18 mouse cellular contexts compared by ENCODE assay signal in genomic region chr5:22196476-22196875, GRCm38 (mm10).
A peak's percentile ranks its signal among the peaks of the same experiment; 100 is the strongest.
DNase-seq lines count a peak whose midpoint lies in the region; ATAC-seq lines count a peak whose summit lies in the region.
"Had no signal": no experiment of that assay in that cellular context is flagged by ENCODE, and none has a peak within 500 bp of the region (broad histone marks: within the 10 kb centered on the region; RNA-seq: fewer than 3 reads in every experiment).

No protein-coding gene starts in this region.

- no peaks in the 10 kb centered on the region for H3K27me3 ChIP-seq in midbrain, embryonic 13.5 days
- H3K27me3 ChIP-seq in midbrain, embryonic 10.5 days (ENCODE audit: low read depth, poor library complexity, severe bottlenecking) = no peaks in the 10 kb centered on the region
- H3K27me3 ChIP-seq in hindbrain, embryonic 14.5 days (ENCODE audit: control insufficient read depth, insufficient read depth, low read length) = no peaks in the 10 kb centered on the region
- H3K27me3 ChIP-seq: heart, embryonic 15.5 days had no signal

- H3K27ac ChIP-seq in midbrain, embryonic 13.5 days = peak overlapping the region; percentile 67; the same call in 1 of the 2 replicates
- no peak overlapping the region for H3K27ac ChIP-seq in midbrain, embryonic 10.5 days (replicated peaks)
- no peak overlapping the region for H3K27ac ChIP-seq in hindbrain, embryonic 14.5 days
- H3K27ac ChIP-seq: heart, embryonic 15.5 days; limb, embryonic 10.5 days had no signal

- no peak overlapping the region for H3K9ac ChIP-seq in midbrain, embryonic 13.5 days (replicated peaks)
- H3K9ac ChIP-seq in hindbrain, embryonic 14.5 days = no peak overlapping the region
- H3K9ac ChIP-seq: heart, embryonic 15.5 days; liver, postnatal 0 days had no signal

- no peaks in the 10 kb centered on the region for H3K9me3 ChIP-seq in midbrain, embryonic 13.5 days
- no peaks in the 10 kb centered on the region for H3K9me3 ChIP-seq in midbrain, embryonic 10.5 days (replicated peaks)
- no peaks in the 10 kb centered on the region for H3K9me3 ChIP-seq in hindbrain, embryonic 14.5 days (ENCODE audit: control insufficient read depth, low read length)
- H3K9me3 ChIP-seq: heart, embryonic 15.5 days; limb, embryonic 10.5 days had no signal

- no peak overlapping the region for H3K4me3 ChIP-seq in midbrain, embryonic 13.5 days (replicated peaks)
- H3K4me3 ChIP-seq in midbrain, embryonic 10.5 days = no peak overlapping the region
- no peak overlapping the region for H3K4me3 ChIP-seq in hindbrain, embryonic 14.5 days (replicated peaks; ENCODE audit: low read length)
- H3K4me3 ChIP-seq: heart, embryonic 15.5 days; limb, embryonic 10.5 days had no signal

- peaks cover 39% of the 10 kb centered on the region for H3K4me1 ChIP-seq in midbrain, embryonic 13.5 days (replicated peaks)
- peaks cover 4% of the 10 kb centered on the region for H3K4me1 ChIP-seq in midbrain, embryonic 10.5 days
- H3K4me1 ChIP-seq in hindbrain, embryonic 14.5 days (replicated peaks; ENCODE audit: control insufficient read depth, insufficient read depth, low read length) = peaks cover 12% of the 10 kb centered on the region; the same call in 1 of the 2 replicates
- H3K4me1 ChIP-seq: limb, embryonic 10.5 days had no signal

- no peak for DNase-seq in midbrain, embryonic 10.5 days (ENCODE audit: low spot score)
- DNase-seq in hindbrain, embryonic 14.5 days (ENCODE audit: low spot score) = peak; percentile 42
- DNase-seq in mesoderm, embryonic 11.5 days (ENCODE audit: low read depth, low spot score) = peak; percentile 56
- DNase-seq in retina, postnatal 1 day = peak; percentile 40
- DNase-seq in left cerebral cortex, adult 8-10 months (ENCODE audit: low spot score in 2 of 2) = no peak
- DNase-seq in lung, postnatal 4 days = no peak
- DNase-seq: cerebellum, adult 9-11 months; gastrocnemius, postnatal 36 days; heart, postnatal 4 days; kidney, postnatal 14 days; liver, postnatal 0 days; lung, postnatal 14 days; thymus, adult 2 months had no signal

- peak; percentile 77 for ATAC-seq in midbrain, embryonic 13.5 days
- peak; percentile 71 for ATAC-seq in hindbrain, embryonic 14.5 days (ENCODE audit: low FRiP score)
- ATAC-seq: forebrain, embryonic 16.5 days; intestine, embryonic 16.5 days; liver, postnatal 0 days had no signal

- H3K36me3 ChIP-seq in midbrain, embryonic 13.5 days = no peaks in the 10 kb centered on the region
- H3K36me3 ChIP-seq in midbrain, embryonic 10.5 days = no peaks in the 10 kb centered on the region
- no peaks in the 10 kb centered on the region for H3K36me3 ChIP-seq in hindbrain, embryonic 14.5 days (replicated peaks; ENCODE audit: control insufficient read depth, insufficient read depth)
- H3K36me3 ChIP-seq: heart, embryonic 15.5 days; limb, embryonic 10.5 days had no signal

- H3K4me2 ChIP-seq in midbrain, embryonic 13.5 days (replicated peaks) = no peak overlapping the region
- no peak overlapping the region for H3K4me2 ChIP-seq in hindbrain, embryonic 14.5 days (replicated peaks)
- H3K4me2 ChIP-seq: heart, embryonic 15.5 days had no signal

- 38% methylated on average over 4 of the region's 4 CpGs for WGBS in midbrain, embryonic 13.5 days
- 89% methylated on average over 4 of the region's 4 CpGs for WGBS in midbrain, embryonic 10.5 days
- WGBS in hindbrain, embryonic 14.5 days = 34% methylated on average over 4 of the region's 4 CpGs

Comparison
In these comparisons a context has a peak if more than half of its experiments do, and no peak if none do; other contexts are left out.
1. DNase-seq: peak in hindbrain, embryonic 14.5 days (single experiment), mesoderm, embryonic 11.5 days (single experiment) and retina, postnatal 1 day (single experiment); none in midbrain, embryonic 10.5 days (single experiment), left cerebral cortex, adult 8-10 months (0 of 2) and lung, postnatal 4 days (0 of 2).